Mouse (Mus musculus) cerebellum, postnatal 10 days (tissue): ENCODE data around the gene BC028528.
A peak's percentile ranks its signal among the peaks of the same experiment; 100 is the strongest.

Experiments used
- DNase-seq, 2 experiments: peaks; one replicate each; pipeline ENCODE4 v3.0.0; 2021; ENCODE audit warnings: mixed read lengths in 2 of 2

The BC028528 gene

GRCm38 (mm10) chr3:95905146-95905939, 13.5 kb upstream of the BC028528 start:
- peak; percentile 43 to 60 for DNase-seq

- no peak for DNase-seq
Measured at GRCm38 (mm10) chr3:95904568-95904967, 12.8 kb upstream of the BC028528 start, which contains the start of gene Car14. Car14 (minus strand) TSS chr3:95904691.

- no peak for DNase-seq
Measured at GRCm38 (mm10) chr3:95903753-95904502, 12.1 kb upstream of the BC028528 start.

- DNase-seq, result peak in 1 of 2 experiments; percentile 33
Measured at GRCm38 (mm10) chr3:95902643-95903042, 10.8 kb upstream of the BC028528 start.

GRCm38 (mm10) chr3:95902373-95902625, 10.5 kb upstream of the BC028528 start:
- DNase-seq, result no peak

- no peak for DNase-seq
Measured at GRCm38 (mm10) chr3:95901616-95902372, 10.0 kb upstream of the BC028528 start.

- no peak for DNase-seq
Measured at GRCm38 (mm10) chr3:95899800-95900524, 8.2 kb upstream of the BC028528 start.

- DNase-seq, result peak in 1 of 2 experiments; percentile 27
Measured at GRCm38 (mm10) chr3:95895501-95895900, 3.7 kb upstream of the BC028528 start.

- peak; percentile 86 to 87 for DNase-seq
Measured at GRCm38 (mm10) chr3:95894317-95895160, 2.7 kb upstream of the BC028528 start.

GRCm38 (mm10) chr3:95893606-95894316, 2.0 kb upstream of the BC028528 start, which contains the start of gene Aph1a:
Aph1a (plus strand) TSS chr3:95893969.
- DNase-seq, result peak; percentile 96 to 98

GRCm38 (mm10) chr3:95893126-95893525, 1.3 kb upstream of the BC028528 start:
- DNase-seq, result peak in 1 of 2 experiments; percentile 24

GRCm38 (mm10) chr3:95892066-95893052, 554 bp upstream of the BC028528 start:
- peak; percentile 22 to 38 for DNase-seq

GRCm38 (mm10) chr3:95889664-95890063, 2.1 kb downstream of the BC028528 start:
- DNase-seq, result no peak

- DNase-seq, result no peak
Measured at GRCm38 (mm10) chr3:95887596-95887995, 4.2 kb downstream of the BC028528 start.

- no peak for DNase-seq
Measured at GRCm38 (mm10) chr3:95884400-95884799, 7.4 kb downstream of the BC028528 start.

GRCm38 (mm10) chr3:95882816-95883425, 8.9 kb downstream of the BC028528 start:
- DNase-seq, result peak; percentile 86 to 87

- peak; percentile 97 for DNase-seq
Measured at GRCm38 (mm10) chr3:95881979-95882815, 9.6 kb downstream of the BC028528 start, which contains the start of gene Ciart. Ciart (minus strand) TSS chr3:95882251.

GRCm38 (mm10) chr3:95879063-95879462, 12.7 kb downstream of the BC028528 start:
- no peak for DNase-seq
